Mouse (Mus musculus) erythroblast, embryonic 14.5 days (primary cell): ENCODE results near the gene Jak3. TPM values are rescaled to one million over a fixed set of nuclear protein-coding genes. Genes with fewer than 3 reads are reported as not detected.
"Not testable (repeated sequence)": the region's sequence is repeated elsewhere in the genome, so short reads cannot be mapped to it uniquely, and the experiment has no call there.

ENCODE experiments used
- H3K27me3 ChIP-seq: 2 replicates; pipeline ENCODE4 v1.6.1; 2012; ENCODE audit warnings: inconsistent platforms; ENCODE audit not compliant: control insufficient read depth
- H3K36me3 ChIP-seq: 2 replicates; pipeline ENCODE4 v1.6.1; 2012; ENCODE audit warnings: mild to moderate bottlenecking, inconsistent platforms; ENCODE audit not compliant: control insufficient read depth
- H3K4me1 ChIP-seq: 2 replicates; pipeline ENCODE4 v1.6.1; 2012; ENCODE audit warnings: inconsistent platforms; ENCODE audit not compliant: control insufficient read depth
- H3K4me3 ChIP-seq: replicated peaks from 2 replicates; pipeline ENCODE3; 2012; ENCODE audit warnings: moderate library complexity, mild to moderate bottlenecking, inconsistent platforms
- H3K9me3 ChIP-seq: 2 replicates; pipeline ENCODE4 v1.6.1; 2012; ENCODE audit warnings: low read length, inconsistent platforms, mixed read lengths; ENCODE audit not compliant: control insufficient read depth
- GATA1 ChIP-seq: IDR thresholded peaks from 2 replicates; pipeline ENCODE4 v1.6.1; 2012; ENCODE audit warnings: low read length, inconsistent platforms, mixed read lengths
- TAL1 ChIP-seq: IDR thresholded peaks from 3 replicates; pipeline ENCODE4 v1.6.1; 2012; ENCODE audit warnings: low read length, inconsistent platforms, mixed read lengths
- polyA plus RNA-seq: library from polyadenylated mRNA; stranded (reverse); fragments of >175 nt; gene quantifications from 2 replicates; pipeline ENCODE4 v1.2.3, GENCODE M21; 2012

Gene Jak3
- polyA plus RNA-seq, 1 experiment = 1.5 TPM

GRCm38 (mm10) chr8:71681369-71681915, 5.3 kb downstream of the Jak3 start:
- TF ChIP-seq TAL1 = no peak
- no peak for TF ChIP-seq GATA1
- Histone ChIP-seq H3K4me3 (no peak overlapping the region), H3K36me3 (peaks cover 10% of the 10 kb centered on the region), H3K4me1 (peaks cover 15% of the 10 kb centered on the region), H3K9me3 (peaks cover 18% of the 10 kb centered on the region), H3K27me3 (peaks cover 56% of the 10 kb centered on the region)

DNA sequence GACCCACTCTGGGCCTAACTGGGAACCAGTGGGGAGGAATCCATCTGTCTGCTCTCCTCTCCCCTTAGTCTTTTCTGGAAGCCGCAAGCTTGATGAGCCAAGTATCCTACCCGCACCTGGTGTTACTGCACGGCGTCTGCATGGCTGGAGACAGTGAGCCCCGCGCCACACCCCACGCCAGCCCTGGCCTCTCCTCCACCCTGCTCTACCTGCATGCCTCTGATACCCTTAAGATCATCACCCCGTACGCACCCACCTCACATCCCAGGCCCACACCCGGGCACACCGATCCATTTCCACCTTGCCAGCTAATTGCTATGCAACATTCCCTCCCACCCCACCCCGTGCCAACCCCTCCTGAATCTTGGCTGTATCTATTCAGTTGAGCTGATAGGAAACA, 6.7 kb downstream of the Jak3 start:
- H3K4me3 ChIP-seq = no peak overlapping the region
- peaks cover 10% of the 10 kb centered on the region for H3K36me3 ChIP-seq
- TF ChIP-seq GATA1 (no peak), TAL1 (no peak)
- peaks cover 70% of the 10 kb centered on the region for H3K27me3 ChIP-seq
- H3K9me3 ChIP-seq = peaks cover 18% of the 10 kb centered on the region
- peaks cover 4% of the 10 kb centered on the region for H3K4me1 ChIP-seq

GRCm38 (mm10) chr8:71684701-71685100, 8.6 kb downstream of the Jak3 start:
- Histone ChIP-seq H3K9me3 (peaks cover 8% of the 10 kb centered on the region; the same call in 1 of the 2 replicates), H3K4me1 (0 out of 2 replicates have a peak, but pooled peaks cover 2% of the 10 kb centered on the region), H3K4me3 (no peak overlapping the region), H3K27me3 (peaks cover 82% of the 10 kb centered on the region), H3K36me3 (peaks cover 3% of the 10 kb centered on the region)
- no peak for TF ChIP-seq TAL1
- TF ChIP-seq GATA1 = no peak

DNA sequence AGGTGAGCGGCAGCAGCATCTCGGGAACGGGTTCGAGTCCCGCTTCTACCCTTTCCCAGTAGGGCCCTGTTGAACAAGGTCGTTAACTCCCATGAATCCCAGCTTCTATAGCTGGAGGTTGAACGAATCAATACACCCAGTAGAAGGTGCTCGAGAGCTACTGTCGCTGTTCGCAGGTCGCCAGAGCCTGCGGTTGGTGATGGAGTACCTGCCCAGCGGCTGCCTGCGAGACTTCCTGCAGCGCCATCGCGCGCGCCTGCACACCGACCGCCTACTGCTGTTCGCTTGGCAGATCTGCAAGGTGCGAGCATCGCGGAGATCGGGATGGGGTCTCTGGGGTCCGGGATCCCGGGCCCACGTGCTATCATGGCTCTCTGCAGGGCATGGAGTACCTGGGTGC, 9.5 kb downstream of the Jak3 start:
- Histone ChIP-seq H3K4me3 (no peak overlapping the region), H3K9me3 (peaks cover 4% of the 10 kb centered on the region; the same call in 1 of the 2 replicates), H3K36me3 (peaks cover 2% of the 10 kb centered on the region), H3K27me3 (peaks cover 88% of the 10 kb centered on the region), H3K4me1 (0 out of 2 replicates have a peak, but pooled peaks cover 2% of the 10 kb centered on the region)
- TF ChIP-seq TAL1 (no peak), GATA1 (no peak)

GRCm38 (mm10) chr8:71686143-71686734, 10.1 kb downstream of the Jak3 start:
- no peak for TF ChIP-seq GATA1
- H3K9me3 ChIP-seq = peaks cover 3% of the 10 kb centered on the region; the same call in 1 of the 2 replicates
- H3K4me3 ChIP-seq = no peak overlapping the region
- H3K36me3 ChIP-seq = no peaks in the 10 kb centered on the region
- H3K27me3 ChIP-seq = peaks cover 92% of the 10 kb centered on the region
- 0 out of 2 replicates have a peak, but pooled peaks cover 2% of the 10 kb centered on the region for H3K4me1 ChIP-seq

DNA sequence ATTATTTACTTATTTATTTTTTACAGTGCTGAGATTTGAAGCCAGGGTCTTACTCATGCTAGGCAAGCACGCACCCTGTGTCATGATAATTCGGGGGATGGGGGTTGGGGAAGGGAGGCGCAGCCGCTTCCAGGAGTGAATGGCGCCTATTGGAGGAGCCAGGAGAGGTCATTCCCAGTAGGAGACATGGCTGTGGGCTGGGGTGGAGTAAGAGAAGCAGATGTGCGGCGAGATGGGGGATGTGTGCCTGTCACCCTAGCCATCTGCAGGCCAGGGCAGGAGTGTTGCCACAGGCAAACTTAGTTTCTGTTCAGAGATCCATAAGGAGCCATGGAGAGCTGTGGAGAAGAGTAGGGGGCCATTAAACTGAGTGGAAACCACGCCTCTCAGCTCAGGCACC, 11.5 kb downstream of the Jak3 start:
- Histone ChIP-seq H3K36me3 (peaks cover 5% of the 10 kb centered on the region), H3K9me3 (peaks cover 5% of the 10 kb centered on the region), H3K27me3 (peaks cover 94% of the 10 kb centered on the region), H3K4me3 (no peak overlapping the region), H3K4me1 (peaks cover 2% of the 10 kb centered on the region; the same call in 1 of the 2 replicates)
- TF ChIP-seq TAL1 (no peak), GATA1 (no peak)

GRCm38 (mm10) chr8:71689028-71689427, 12.9 kb downstream of the Jak3 start, which contains the start of gene Insl3:
Gene Insl3, plus strand, starts transcription at chr8:71689214.
- peaks cover 17% of the 10 kb centered on the region for H3K9me3 ChIP-seq
- H3K36me3 ChIP-seq = peaks cover 10% of the 10 kb centered on the region
- TF ChIP-seq GATA1 (no peak), TAL1 (no peak)
- H3K4me3 ChIP-seq = no peak within 1 kb of the TSS
- H3K4me1 ChIP-seq = peaks cover 9% of the 10 kb centered on the region
- peaks cover 99% of the 10 kb centered on the region for H3K27me3 ChIP-seq

- H3K4me1 ChIP-seq = peaks cover 13% of the 10 kb centered on the region
- peaks cover 17% of the 10 kb centered on the region for H3K9me3 ChIP-seq
- peaks cover 86% of the 10 kb centered on the region for H3K27me3 ChIP-seq
- no peak for TF ChIP-seq TAL1
- TF ChIP-seq GATA1 = no peak
- H3K36me3 ChIP-seq = peaks cover 10% of the 10 kb centered on the region
- H3K4me3 ChIP-seq = no peak overlapping the region
These were observed 16.4 kb downstream of the Jak3 start for GRCm38 (mm10) chr8:71692509-71692908.

DNA sequence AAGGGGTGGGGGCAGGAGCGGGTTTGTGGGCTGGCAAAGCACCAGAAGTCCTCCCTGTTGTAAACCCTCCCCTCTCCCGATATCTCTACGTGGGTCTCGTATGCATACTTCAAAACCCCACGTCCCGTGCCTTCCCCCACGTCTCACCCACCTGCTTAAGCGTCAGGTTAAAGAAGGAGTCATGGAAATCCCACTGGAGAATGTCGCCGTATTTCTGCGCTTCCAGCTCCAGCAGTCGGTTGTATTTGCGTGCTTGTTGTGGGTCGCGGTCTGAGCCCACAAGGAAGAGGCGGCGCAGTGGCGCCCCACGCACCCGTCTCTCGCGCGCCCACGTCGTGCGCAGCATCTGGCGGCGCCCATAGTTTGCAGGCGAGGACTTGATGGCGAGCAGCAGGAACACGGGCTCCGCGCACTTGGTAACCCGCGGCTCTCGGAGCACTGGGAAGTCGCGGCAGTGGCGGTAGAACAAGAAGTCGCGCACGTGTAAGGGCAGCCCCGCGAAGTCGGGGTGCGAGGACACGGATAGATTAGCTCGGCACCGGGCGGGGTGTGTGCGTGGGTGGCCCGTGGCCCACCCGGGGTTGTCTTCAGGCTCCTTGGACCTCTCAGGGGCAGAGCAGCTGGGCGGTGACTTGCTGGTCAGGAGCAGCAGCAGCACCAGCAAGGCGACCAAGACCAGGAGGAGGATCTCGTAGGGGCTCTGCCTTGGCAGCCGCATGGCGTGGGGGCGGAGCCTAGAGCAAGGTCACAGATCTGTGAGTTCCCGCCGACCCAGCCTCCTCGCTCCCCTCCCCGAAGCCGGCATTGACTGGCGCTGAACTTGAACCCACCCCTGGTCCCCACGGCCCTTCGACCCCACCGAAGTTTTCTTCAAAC, 17.3 kb downstream of the Jak3 start:
- Histone ChIP-seq H3K4me1 (peaks cover 21% of the 10 kb centered on the region), H3K27me3 (peaks cover 78% of the 10 kb centered on the region), H3K9me3 (peaks cover 17% of the 10 kb centered on the region), H3K36me3 (peaks cover 10% of the 10 kb centered on the region), H3K4me3 (no peak overlapping the region)
- no peak for TF ChIP-seq GATA1
- no peak for TF ChIP-seq TAL1

DNA sequence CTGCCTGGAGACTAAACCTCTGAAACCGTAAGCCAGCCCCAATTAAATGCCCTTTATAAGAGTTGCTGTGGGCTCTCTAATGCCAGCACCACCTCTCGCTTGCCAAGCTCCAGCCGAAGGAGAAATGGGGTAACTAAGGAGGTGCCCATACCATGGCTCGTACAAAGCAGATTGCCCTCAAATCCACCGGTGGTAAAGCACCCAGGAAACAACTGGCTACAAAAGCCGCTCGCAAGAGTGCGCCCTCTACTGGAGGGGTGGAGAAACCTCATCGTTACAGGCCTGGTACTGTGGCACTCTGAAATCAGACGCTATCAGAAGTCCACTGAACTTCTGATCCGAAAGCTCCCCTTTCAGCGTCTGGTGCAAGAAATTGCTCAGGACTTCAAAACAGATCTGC, 19.4 kb downstream of the Jak3 start:
- H3K4me3 ChIP-seq = not testable (repeated sequence)
- Histone ChIP-seq H3K27me3 (peaks cover 71% of the 10 kb centered on the region), H3K36me3 (peaks cover 12% of the 10 kb centered on the region), H3K4me1 (peaks cover 38% of the 10 kb centered on the region), H3K9me3 (peaks cover 17% of the 10 kb centered on the region)
